Mouse (Mus musculus) naive thymus-derived CD4-positive, alpha-beta T cell, adult 2 months (primary cell): Measurements from ENCODE around the gene Cbwd1.

Experiments used
- DNase-seq: peaks from one replicate; pipeline ENCODE4 v3.0.0-alpha.2; 2011; ENCODE audit warnings: low read depth

Gene Cbwd1

GRCm38 (mm10) chr19:24961172-24961962 lies at the start of gene Cbwd1:
Gene Cbwd1, minus strand, starts transcription at chr19:24961610.
- peak; percentile 100 for DNase-seq

- DNase-seq, result no peak
These were observed 47.1 kb upstream of the Cbwd1 start for GRCm38 (mm10) chr19:25008509-25008908.

GRCm38 (mm10) chr19:25006686-25007085 lies 45.3 kb upstream of the Cbwd1 start:
- no peak for DNase-seq

- DNase-seq, result no peak
These were observed 42.4 kb upstream of the Cbwd1 start for GRCm38 (mm10) chr19:25003810-25004209.

GRCm38 (mm10) chr19:25002828-25003227 lies 41.4 kb upstream of the Cbwd1 start:
- no peak for DNase-seq

- DNase-seq, result no peak
These were observed 40.6 kb upstream of the Cbwd1 start for GRCm38 (mm10) chr19:25002032-25002431.

- peak; percentile 18 for DNase-seq
These were observed 38.7 kb upstream of the Cbwd1 start for GRCm38 (mm10) chr19:25000153-25000552.

GRCm38 (mm10) chr19:24999201-24999886 lies 37.9 kb upstream of the Cbwd1 start, which contains the start of gene Dock8:
Gene Dock8, plus strand, starts transcription at chr19:24999534.
- peak; percentile 64 for DNase-seq

- DNase-seq, result no peak
These were observed 37.2 kb upstream of the Cbwd1 start for GRCm38 (mm10) chr19:24998561-24998960.

- DNase-seq, result no peak
These were observed 35.6 kb upstream of the Cbwd1 start for GRCm38 (mm10) chr19:24996815-24997704.

- no peak for DNase-seq
These were observed 33.5 kb upstream of the Cbwd1 start for GRCm38 (mm10) chr19:24994900-24995299.

GRCm38 (mm10) chr19:24993526-24993925 lies 32.1 kb upstream of the Cbwd1 start:
- no peak for DNase-seq

- no peak for DNase-seq
These were observed 28.9 kb upstream of the Cbwd1 start for GRCm38 (mm10) chr19:24990138-24990822.

GRCm38 (mm10) chr19:24988831-24989230 lies 27.4 kb upstream of the Cbwd1 start:
- no peak for DNase-seq

- DNase-seq, result no peak
These were observed 25.9 kb upstream of the Cbwd1 start for GRCm38 (mm10) chr19:24987355-24987754.

- no peak for DNase-seq
These were observed 23.6 kb upstream of the Cbwd1 start for GRCm38 (mm10) chr19:24985045-24985444.

GRCm38 (mm10) chr19:24983857-24984498 lies 22.6 kb upstream of the Cbwd1 start:
- no peak for DNase-seq

- DNase-seq, result no peak
These were observed 21.6 kb upstream of the Cbwd1 start for GRCm38 (mm10) chr19:24983050-24983449.

GRCm38 (mm10) chr19:24981294-24981693 lies 19.9 kb upstream of the Cbwd1 start:
- DNase-seq, result no peak

GRCm38 (mm10) chr19:24978852-24979842 lies 17.7 kb upstream of the Cbwd1 start:
- no peak for DNase-seq
